Comparison of ENCODE assay signal across 9 mouse cellular contexts in the genomic region with DNA sequence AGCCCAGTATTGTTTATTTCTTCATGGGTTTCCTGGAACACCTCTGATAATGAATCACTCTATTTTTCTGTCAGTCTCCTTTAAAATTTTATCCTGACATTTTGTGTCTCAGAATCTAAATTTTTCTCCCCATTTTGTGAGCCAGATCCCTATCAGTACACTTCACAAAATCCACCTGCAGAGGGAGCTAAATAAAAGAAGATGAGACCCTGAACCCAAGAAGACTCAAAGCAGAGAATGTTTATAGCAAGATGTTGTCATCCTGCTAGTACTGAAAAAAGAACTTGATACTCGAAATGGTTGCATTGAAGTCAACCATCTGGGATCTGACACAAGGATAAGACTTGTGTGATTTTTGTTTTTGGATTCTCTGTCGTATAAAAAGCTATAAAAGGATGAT. TPM values are rescaled to one million over a fixed set of nuclear protein-coding genes. Genes with fewer than 3 reads are reported as not detected.
DNase-seq lines count a peak whose midpoint lies in the region; ATAC-seq and TF ChIP-seq lines count a peak whose summit lies in the region.
"Had no signal": no experiment of that assay in that cellular context is flagged by ENCODE, and none has a peak within 500 bp of the region (broad histone marks: within the 10 kb centered on the region; RNA-seq: fewer than 3 reads in every experiment).

No protein-coding gene starts in this region.

- H3K4me3 ChIP-seq in layer of hippocampus, adult 2 months = no peak overlapping the region
- no peak overlapping the region for H3K4me3 ChIP-seq in E14TG2a.4 (replicated peaks; ENCODE audit: low read length)
- no peak overlapping the region for H3K4me3 ChIP-seq in forebrain, embryonic 16.5 days (replicated peaks; ENCODE audit: low read length)
- H3K4me3 ChIP-seq: embryonic facial prominence, embryonic 15.5 days had no signal

- H3K4me2 ChIP-seq in forebrain, embryonic 16.5 days (ENCODE audit: low read length) = no peak overlapping the region
- H3K4me2 ChIP-seq: embryonic facial prominence, embryonic 15.5 days had no signal

- peak; percentile 88 for TF ChIP-seq CTCF in layer of hippocampus, adult 2 months (conservative IDR thresholded peaks at IDR 0.05)
- TF ChIP-seq CTCF in E14TG2a.4 (conservative IDR thresholded peaks at IDR 0.05; ENCODE audit: low read length) = peak; percentile 71

- no peaks in the 10 kb centered on the region for H3K27me3 ChIP-seq in E14TG2a.4 (ENCODE audit: insufficient read depth, low read length)
- H3K27me3 ChIP-seq in forebrain, embryonic 16.5 days (replicated peaks; ENCODE audit: control insufficient read depth, insufficient read depth, low read length) = no peaks in the 10 kb centered on the region
- H3K27me3 ChIP-seq: embryonic facial prominence, embryonic 15.5 days had no signal

- no peaks in the 10 kb centered on the region for H3K36me3 ChIP-seq in E14TG2a.4 (ENCODE audit: insufficient read depth, low read length)
- no peaks in the 10 kb centered on the region for H3K36me3 ChIP-seq in forebrain, embryonic 16.5 days (ENCODE audit: control insufficient read depth, insufficient read depth)
- H3K36me3 ChIP-seq: embryonic facial prominence, embryonic 15.5 days had no signal

- no peaks in the 10 kb centered on the region; the same call in 1 of the 2 replicates for H3K4me1 ChIP-seq in E14TG2a.4 (replicated peaks; ENCODE audit: low read depth, low read length)
- H3K4me1 ChIP-seq in forebrain, embryonic 16.5 days (replicated peaks; ENCODE audit: control insufficient read depth, insufficient read depth, low read length) = no peaks in the 10 kb centered on the region
- H3K4me1 ChIP-seq: embryonic facial prominence, embryonic 15.5 days had no signal

- no peaks in the 10 kb centered on the region for H3K9me3 ChIP-seq in E14TG2a.4 (ENCODE audit: low read length)
- no peaks in the 10 kb centered on the region for H3K9me3 ChIP-seq in forebrain, embryonic 16.5 days (ENCODE audit: control insufficient read depth, low read length)
- H3K9me3 ChIP-seq: embryonic facial prominence, embryonic 15.5 days had no signal

- WGBS in forebrain, embryonic 16.5 days = 27% methylated on average over 2 of the region's 2 CpGs

- peak; percentile 13 to 30 for DNase-seq in cerebellum, adult 18-20 months
- no peak for DNase-seq in cerebellum, postnatal 4 days (ENCODE audit: low spot score in 2 of 2)
- peak in 1 of 2 experiments; percentile 26 for DNase-seq in layer of hippocampus, adult 2 months (ENCODE audit: low spot score in 2 of 2)
- no peak for DNase-seq in layer of hippocampus, postnatal 25 days (ENCODE audit: extremely low spot score in 1 of 2, low spot score in 1 of 2)
- no peak for DNase-seq in kidney, postnatal 36 days
- DNase-seq in natural killer cell, adult 2 months (ENCODE audit: low spot score in 2 of 2) = no peak

- ATAC-seq in forebrain, embryonic 16.5 days = peak; percentile 71

- peak overlapping the region; percentile 32; the same call in 1 of the 2 replicates for H3K27ac ChIP-seq in layer of hippocampus, adult 2 months
- H3K27ac ChIP-seq in forebrain, embryonic 16.5 days (ENCODE audit: low read length) = peak overlapping the region; percentile 63; the same call in 1 of the 2 replicates
- H3K27ac ChIP-seq: embryonic facial prominence, embryonic 15.5 days had no signal

- H3K9ac ChIP-seq in forebrain, embryonic 16.5 days (replicated peaks; ENCODE audit: low read depth, low read length) = no peak overlapping the region
- H3K9ac ChIP-seq: embryonic facial prominence, embryonic 15.5 days had no signal

RNA-seq across cellular contexts. Expression of a gene that starts 40.1 kb away (rescaled TPM):
- 100 to 1,000 TPM; 213 to 217 TPM for total RNA-seq in layer of hippocampus, adult 2 months (2021)
- 100 to 1,000 TPM; 213 to 215 TPM for total RNA-seq in layer of hippocampus, postnatal 25 days (2021)
- polyA plus RNA-seq in forebrain, embryonic 16.5 days (2015; fragmentation: Nextera tagmentation; extraction: Ambion mirVana) = 99.1 and 108 TPM in 2 replicates

Comparison
In these comparisons a context has a peak if more than half of its experiments do, and no peak if none do; other contexts are left out.
1. DNase-seq: peak in cerebellum, adult 18-20 months (2 of 2); none in cerebellum, postnatal 4 days (0 of 2), layer of hippocampus, postnatal 25 days (0 of 2), kidney, postnatal 36 days (0 of 2) and natural killer cell, adult 2 months (0 of 2).